Mouse (Mus musculus) forebrain, embryonic 15.5 days (tissue): Measurements from ENCODE around the gene Dop1b. TPM values are rescaled to one million over a fixed set of nuclear protein-coding genes. Genes with fewer than 3 reads are reported as not detected.
"Not testable (repeated sequence)": the region's sequence is repeated elsewhere in the genome, so short reads cannot be mapped to it uniquely, and the experiment has no call there.

Experiments
- ATAC-seq: fragments of 200-750 bp; cut with Nextera tagmentation; replicated peaks from 2 replicates; pipeline ENCODE4 v1.8.0; 2017; ENCODE audit warnings: mild to moderate bottlenecking, moderate TSS enrichment, moderate library complexity
- H3K27ac ChIP-seq: fragments of 300-500 bp; sonication (generic); replicated peaks from 2 replicates; pipeline ENCODE4 v1.5.1; 2015; ENCODE audit warnings: mild to moderate bottlenecking, inconsistent platforms
- H3K27me3 ChIP-seq: fragments of 300-500 bp; sonication (generic); 2 replicates; pipeline ENCODE4 v1.6.1; 2015; ENCODE audit warnings: inconsistent platforms
- H3K36me3 ChIP-seq: fragments of 300-500 bp; sonication (generic); 2 replicates; pipeline ENCODE4 v1.6.1; 2015; ENCODE audit warnings: mild to moderate bottlenecking, inconsistent platforms
- H3K4me1 ChIP-seq: fragments of 300-500 bp; sonication (generic); 2 replicates; pipeline ENCODE4 v1.6.1; 2015; ENCODE audit warnings: inconsistent platforms
- H3K4me2 ChIP-seq: fragments of 300-500 bp; sonication (generic); replicated peaks from 2 replicates; pipeline ENCODE4 v1.6.1; 2015; ENCODE audit warnings: mild to moderate bottlenecking, inconsistent platforms
- H3K4me3 ChIP-seq: fragments of 300-500 bp; sonication (generic); 2 replicates; pipeline ENCODE4 v1.5.1; 2015; ENCODE audit warnings: mild to moderate bottlenecking, inconsistent platforms
- H3K9ac ChIP-seq: fragments of 300-500 bp; sonication (generic); replicated peaks from 2 replicates; pipeline ENCODE4 v1.6.1; 2015; ENCODE audit warnings: mild to moderate bottlenecking, inconsistent platforms
- H3K9me3 ChIP-seq: fragments of 300-500 bp; sonication (generic); 2 replicates; pipeline ENCODE4 v1.6.1; 2016; ENCODE audit warnings: inconsistent platforms
- WGBS: fragments of 180-500 bp; shearing (Covaris S2); methylation state at CpG from one replicate; pipeline ENCODE4 v1.1.7; 2015; ENCODE audit warnings: mixed read lengths; 5-methylcytosine and 5-hydroxymethylcytosine counted together
- polyA plus RNA-seq: library from polyadenylated mRNA; unstranded; fragments of >200 nt; fragmentation: Nextera tagmentation; extraction: Ambion mirVana; gene quantifications from 2 replicates; pipeline ENCODE4 v1.2.1, GENCODE M21; 2015

Dop1b gene
- polyA plus RNA-seq, 1 experiment from 2014 or later = 27.3 TPM

GRCm38 (mm10) chr16:93684441-93684840 is 27.3 kb upstream of the Dop1b start:
- H3K36me3 ChIP-seq = no peaks in the 10 kb centered on the region
- H3K9ac ChIP-seq = no peak overlapping the region
- no peak for ATAC-seq
- H3K4me2 ChIP-seq = peak overlapping the region; percentile 64
- no peak overlapping the region for H3K27ac ChIP-seq
- WGBS = 36% methylated on average over 7 of the region's 7 CpGs
- H3K27me3 ChIP-seq = peaks cover 50% of the 10 kb centered on the region
- no peak overlapping the region for H3K4me3 ChIP-seq
- H3K4me1 ChIP-seq = peaks cover 19% of the 10 kb centered on the region
- no peaks in the 10 kb centered on the region for H3K9me3 ChIP-seq

GRCm38 (mm10) chr16:93685783-93686182 is 25.9 kb upstream of the Dop1b start:
- Histone ChIP-seq H3K27me3 (peaks cover 48% of the 10 kb centered on the region), H3K4me1 (peaks cover 19% of the 10 kb centered on the region)
- H3K9me3 ChIP-seq, H3K36me3 ChIP-seq, H3K4me3 ChIP-seq, H3K27ac ChIP-seq, ATAC-seq, H3K9ac ChIP-seq, H3K4me2 ChIP-seq: not testable (repeated sequence)
- 95% methylated on average over 3 of the region's 3 CpGs for WGBS

- no peak for ATAC-seq
- Histone ChIP-seq H3K9ac (no peak overlapping the region), H3K4me1 (peaks cover 19% of the 10 kb centered on the region), H3K4me3 (no peak overlapping the region), H3K36me3 (no peaks in the 10 kb centered on the region), H3K27ac (no peak overlapping the region), H3K4me2 (no peak overlapping the region), H3K9me3 (no peaks in the 10 kb centered on the region), H3K27me3 (peaks cover 41% of the 10 kb centered on the region)
- WGBS = 84% methylated on average over 5 of the region's 7 CpGs
These were observed 25.3 kb upstream of the Dop1b start for GRCm38 (mm10) chr16:93686421-93686820.

GRCm38 (mm10) chr16:93686945-93687344 is 24.8 kb upstream of the Dop1b start:
- Histone ChIP-seq H3K27ac (no peak overlapping the region), H3K4me1 (peaks cover 19% of the 10 kb centered on the region), H3K9ac (no peak overlapping the region), H3K36me3 (no peaks in the 10 kb centered on the region), H3K27me3 (peaks cover 36% of the 10 kb centered on the region), H3K9me3 (no peaks in the 10 kb centered on the region), H3K4me2 (no peak overlapping the region), H3K4me3 (no peak overlapping the region)
- no peak for ATAC-seq
- 43% methylated on average over 5 of the region's 5 CpGs for WGBS

GRCm38 (mm10) chr16:93691206-93691841 is 20.4 kb upstream of the Dop1b start:
- H3K27ac ChIP-seq = no peak overlapping the region
- WGBS = 83% methylated on average over 6 of the region's 6 CpGs
- H3K9me3 ChIP-seq = no peaks in the 10 kb centered on the region
- H3K36me3 ChIP-seq = no peaks in the 10 kb centered on the region
- H3K4me1 ChIP-seq = no peaks in the 10 kb centered on the region
- ATAC-seq = no peak
- no peak overlapping the region for H3K9ac ChIP-seq
- no peak overlapping the region for H3K4me3 ChIP-seq
- no peaks in the 10 kb centered on the region for H3K27me3 ChIP-seq
- H3K4me2 ChIP-seq = no peak overlapping the region

- H3K9ac ChIP-seq = no peak overlapping the region
- no peaks in the 10 kb centered on the region for H3K9me3 ChIP-seq
- H3K4me3 ChIP-seq = no peak overlapping the region
- no peaks in the 10 kb centered on the region for H3K36me3 ChIP-seq
- WGBS = 89% methylated on average over 2 of the region's 2 CpGs
- H3K27me3 ChIP-seq = no peaks in the 10 kb centered on the region
- H3K4me1 ChIP-seq = no peaks in the 10 kb centered on the region
- no peak overlapping the region for H3K27ac ChIP-seq
- ATAC-seq = no peak
- H3K4me2 ChIP-seq = no peak overlapping the region
These were observed 19.0 kb upstream of the Dop1b start for GRCm38 (mm10) chr16:93692744-93693143.

GRCm38 (mm10) chr16:93707116-93707515 is 4.6 kb upstream of the Dop1b start:
- no peak for ATAC-seq
- no peak overlapping the region for H3K9ac ChIP-seq
- WGBS = 91% methylated on average over 7 of the region's 7 CpGs
- no peaks in the 10 kb centered on the region for H3K4me1 ChIP-seq
- peaks cover 7% of the 10 kb centered on the region for H3K27me3 ChIP-seq
- H3K9me3 ChIP-seq = no peaks in the 10 kb centered on the region
- H3K4me3 ChIP-seq = no peak overlapping the region
- H3K36me3 ChIP-seq = no peaks in the 10 kb centered on the region
- H3K4me2 ChIP-seq = no peak overlapping the region
- H3K27ac ChIP-seq = no peak overlapping the region

GRCm38 (mm10) chr16:93709217-93709616 is 2.5 kb upstream of the Dop1b start:
- H3K9ac ChIP-seq = no peak overlapping the region
- no peak overlapping the region for H3K4me2 ChIP-seq
- no peak overlapping the region for H3K4me3 ChIP-seq
- H3K27me3 ChIP-seq = peaks cover 7% of the 10 kb centered on the region
- H3K9me3 ChIP-seq = no peaks in the 10 kb centered on the region
- H3K4me1 ChIP-seq = peaks cover 11% of the 10 kb centered on the region
- WGBS = 92% methylated on average over 1 of the region's 1 CpGs
- ATAC-seq = no peak
- H3K27ac ChIP-seq = no peak overlapping the region
- no peaks in the 10 kb centered on the region for H3K36me3 ChIP-seq

- ATAC-seq = peak; percentile 42
- WGBS = 0% methylated on average over 11 of the region's 11 CpGs
- 0 out of 2 replicates have a peak overlapping the region, but pooled peaks have one; percentile 26 for H3K9ac ChIP-seq
- H3K27me3 ChIP-seq = peaks cover 7% of the 10 kb centered on the region
- no peaks in the 10 kb centered on the region for H3K36me3 ChIP-seq
- H3K9me3 ChIP-seq = no peaks in the 10 kb centered on the region
- H3K4me1 ChIP-seq = peaks cover 16% of the 10 kb centered on the region
- peak overlapping the region; percentile 70 for H3K4me2 ChIP-seq
- peak overlapping the region; percentile 68 for H3K27ac ChIP-seq
- peak overlapping the region; percentile 72 for H3K4me3 ChIP-seq
These were observed 780 bp upstream of the Dop1b start for GRCm38 (mm10) chr16:93710924-93711323.

- peak overlapping the region; percentile 72 for H3K4me3 ChIP-seq
- ATAC-seq = peak; percentile 71
- H3K4me2 ChIP-seq = peak overlapping the region; percentile 70
- 0 out of 2 replicates have a peak, but pooled peaks cover 5% of the 10 kb centered on the region for H3K36me3 ChIP-seq
- H3K27ac ChIP-seq = peak overlapping the region; percentile 68
- WGBS = 10% methylated on average over 31 of the region's 31 CpGs
- H3K9me3 ChIP-seq = no peaks in the 10 kb centered on the region
- no peaks in the 10 kb centered on the region for H3K27me3 ChIP-seq
- H3K4me1 ChIP-seq = peaks cover 21% of the 10 kb centered on the region
- peak overlapping the region; percentile 75 for H3K9ac ChIP-seq
These were observed 633 bp downstream of the Dop1b start for GRCm38 (mm10) chr16:93712189-93712885.

- H3K4me2 ChIP-seq = peak overlapping the region; percentile 70
- H3K27me3 ChIP-seq = no peaks in the 10 kb centered on the region
- peak overlapping the region; percentile 75 for H3K9ac ChIP-seq
- H3K4me3 ChIP-seq = peak overlapping the region; percentile 72
- H3K9me3 ChIP-seq = no peaks in the 10 kb centered on the region
- 78% methylated on average over 7 of the region's 7 CpGs for WGBS
- 0 out of 2 replicates have a peak, but pooled peaks cover 6% of the 10 kb centered on the region for H3K36me3 ChIP-seq
- ATAC-seq = no peak
- H3K27ac ChIP-seq = no peak overlapping the region
- H3K4me1 ChIP-seq = peaks cover 24% of the 10 kb centered on the region
These were observed 1.3 kb downstream of the Dop1b start for GRCm38 (mm10) chr16:93712966-93713365.

- Histone ChIP-seq H3K4me1 (peaks cover 24% of the 10 kb centered on the region), H3K4me2 (no peak overlapping the region), H3K27me3 (no peaks in the 10 kb centered on the region), H3K9me3 (no peaks in the 10 kb centered on the region), H3K36me3 (0 out of 2 replicates have a peak, but pooled peaks cover 6% of the 10 kb centered on the region), H3K4me3 (no peak overlapping the region), H3K9ac (no peak overlapping the region), H3K27ac (no peak overlapping the region)
- 15% methylated on average over 5 of the region's 5 CpGs for WGBS
- no peak for ATAC-seq
These were observed 2.7 kb downstream of the Dop1b start for GRCm38 (mm10) chr16:93714426-93714825.
